Mouse (Mus musculus) megakaryocyte, embryonic 14.5 days (primary cell): ENCODE measurements around the gene Fam117b. TPM values are rescaled to one million over a fixed set of nuclear protein-coding genes. Genes with fewer than 3 reads are reported as not detected.

Experiments used
- H3K27me3 ChIP-seq: replicated peaks from 2 replicates; pipeline ENCODE3; 2012; ENCODE audit warnings: inconsistent platforms
- H3K36me3 ChIP-seq: replicated peaks from 2 replicates; pipeline ENCODE3; 2012; ENCODE audit warnings: low read length, inconsistent platforms, mixed read lengths
- H3K4me1 ChIP-seq: 2 replicates; pipeline ENCODE4 v1.6.1; 2012; ENCODE audit warnings: inconsistent platforms
- H3K4me3 ChIP-seq: replicated peaks from 2 replicates; pipeline ENCODE3; 2012; ENCODE audit warnings: moderate library complexity, mild to moderate bottlenecking, inconsistent platforms
- H3K9me3 ChIP-seq: 2 replicates; pipeline ENCODE4 v1.6.1; 2012; ENCODE audit warnings: inconsistent platforms
- FLI1 ChIP-seq: IDR thresholded peaks from 2 replicates; pipeline ENCODE4 v1.6.1; 2012; ENCODE audit warnings: low read length, inconsistent platforms, mixed read lengths
- GATA1 ChIP-seq: IDR thresholded peaks from 3 replicates; pipeline ENCODE4 v1.6.1; 2012; ENCODE audit warnings: mixed read lengths, low read length, inconsistent platforms, borderline replicate concordance
- polyA plus RNA-seq: library from polyadenylated mRNA; stranded (reverse); fragments of >175 nt; gene quantifications from 2 replicates; pipeline ENCODE4 v1.2.3, GENCODE M21; 2012; ENCODE audit warnings: low replicate concordance; ENCODE audit not compliant: insufficient read depth

Gene Fam117b
- polyA plus RNA-seq, 1 experiment = 4.5 TPM

- Histone ChIP-seq H3K9me3 (no peaks in the 10 kb centered on the region), H3K4me1 (peaks cover 31% of the 10 kb centered on the region)
Observed at GRCm38 (mm10) chr1:59913195-59913868, 526 bp downstream of the Fam117b start.

GRCm38 (mm10) chr1:59913869-59914225, 1.0 kb downstream of the Fam117b start:
- TF ChIP-seq FLI1 (no peak), GATA1 (no peak)
- Histone ChIP-seq H3K4me3 (peak overlapping the region; percentile 99), H3K36me3 (no peaks in the 10 kb centered on the region), H3K27me3 (no peaks in the 10 kb centered on the region), H3K4me1 (peaks cover 31% of the 10 kb centered on the region), H3K9me3 (no peaks in the 10 kb centered on the region)

More at GRCm38 (mm10) chr1:59913195-59913868, 526 bp downstream of the Fam117b start:
- H3K4me3 ChIP-seq = peak overlapping the region; percentile 99
- H3K27me3 ChIP-seq = no peaks in the 10 kb centered on the region
- TF ChIP-seq FLI1 = no peak
- TF ChIP-seq GATA1 = no peak
- H3K36me3 ChIP-seq = no peaks in the 10 kb centered on the region

GRCm38 (mm10) chr1:59914799-59915198, 2.0 kb downstream of the Fam117b start:
- Histone ChIP-seq H3K27me3 (no peaks in the 10 kb centered on the region), H3K4me3 (peak overlapping the region; percentile 99), H3K9me3 (no peaks in the 10 kb centered on the region), H3K4me1 (peaks cover 31% of the 10 kb centered on the region), H3K36me3 (no peaks in the 10 kb centered on the region)
- no peak for TF ChIP-seq GATA1
- no peak for TF ChIP-seq FLI1

GRCm38 (mm10) chr1:59915843-59916610, 3.2 kb downstream of the Fam117b start:
- TF ChIP-seq FLI1 = no peak
- TF ChIP-seq GATA1 = no peak
- peaks cover 32% of the 10 kb centered on the region for H3K4me1 ChIP-seq
- no peaks in the 10 kb centered on the region for H3K9me3 ChIP-seq
- H3K27me3 ChIP-seq = no peaks in the 10 kb centered on the region
- H3K36me3 ChIP-seq = no peaks in the 10 kb centered on the region
- H3K4me3 ChIP-seq = no peak overlapping the region

GRCm38 (mm10) chr1:59917401-59917800, 4.6 kb downstream of the Fam117b start:
- peaks cover 40% of the 10 kb centered on the region for H3K4me1 ChIP-seq
- H3K27me3 ChIP-seq = no peaks in the 10 kb centered on the region
- H3K36me3 ChIP-seq = peaks cover 2% of the 10 kb centered on the region
- no peak for TF ChIP-seq GATA1
- no peaks in the 10 kb centered on the region; the same call in 1 of the 2 replicates for H3K9me3 ChIP-seq
- peak overlapping the region; percentile 33 for H3K4me3 ChIP-seq

GRCm38 (mm10) chr1:59918075-59918474, 5.3 kb downstream of the Fam117b start:
- Histone ChIP-seq H3K4me1 (peaks cover 45% of the 10 kb centered on the region), H3K27me3 (no peaks in the 10 kb centered on the region), H3K36me3 (peaks cover 9% of the 10 kb centered on the region), H3K4me3 (no peak overlapping the region), H3K9me3 (peaks cover 4% of the 10 kb centered on the region; the same call in 1 of the 2 replicates)
- TF ChIP-seq GATA1 = no peak
- no peak for TF ChIP-seq FLI1

- Histone ChIP-seq H3K9me3 (peaks cover 4% of the 10 kb centered on the region; the same call in 1 of the 2 replicates), H3K4me1 (peaks cover 47% of the 10 kb centered on the region), H3K4me3 (no peak overlapping the region), H3K36me3 (peaks cover 18% of the 10 kb centered on the region), H3K27me3 (no peaks in the 10 kb centered on the region)
- TF ChIP-seq FLI1 (no peak), GATA1 (no peak)
Observed at GRCm38 (mm10) chr1:59923201-59923600, 10.4 kb downstream of the Fam117b start.

GRCm38 (mm10) chr1:59923673-59924072, 10.9 kb downstream of the Fam117b start:
- Histone ChIP-seq H3K27me3 (no peaks in the 10 kb centered on the region), H3K9me3 (peaks cover 4% of the 10 kb centered on the region; the same call in 1 of the 2 replicates), H3K36me3 (peaks cover 18% of the 10 kb centered on the region), H3K4me1 (peaks cover 45% of the 10 kb centered on the region), H3K4me3 (peak overlapping the region; percentile 56)
- TF ChIP-seq GATA1 (no peak), FLI1 (no peak)

GRCm38 (mm10) chr1:59924411-59924810, 11.6 kb downstream of the Fam117b start:
- peaks cover 45% of the 10 kb centered on the region for H3K4me1 ChIP-seq
- H3K4me3 ChIP-seq = no peak overlapping the region
- TF ChIP-seq GATA1 = no peak
- TF ChIP-seq FLI1 = no peak
- H3K27me3 ChIP-seq = no peaks in the 10 kb centered on the region
- H3K36me3 ChIP-seq = peaks cover 18% of the 10 kb centered on the region
- peaks cover 4% of the 10 kb centered on the region; the same call in 1 of the 2 replicates for H3K9me3 ChIP-seq

GRCm38 (mm10) chr1:59926021-59926672, 13.3 kb downstream of the Fam117b start:
- H3K4me1 ChIP-seq = peaks cover 43% of the 10 kb centered on the region
- H3K27me3 ChIP-seq = no peaks in the 10 kb centered on the region
- no peak overlapping the region for H3K4me3 ChIP-seq
- TF ChIP-seq GATA1 (no peak), FLI1 (no peak)
- H3K36me3 ChIP-seq = peaks cover 18% of the 10 kb centered on the region
- peaks cover 4% of the 10 kb centered on the region; the same call in 1 of the 2 replicates for H3K9me3 ChIP-seq
